Mouse (Mus musculus) embryonic facial prominence, embryonic 12.5 days (tissue): ENCODE measurements around the gene Gm10382. TPM values are rescaled to one million over a fixed set of nuclear protein-coding genes. Genes with fewer than 3 reads are reported as not detected.
"Not testable (repeated sequence)": the region's sequence is repeated elsewhere in the genome, so short reads cannot be mapped to it uniquely, and the experiment has no call there.

Experiments used
- ATAC-seq: fragments of 200-750 bp; cut with Nextera tagmentation; 2 replicates; pipeline ENCODE4 v1.8.0; 2017; ENCODE audit not compliant: insufficient number of reproducible peaks, insufficient read depth, low FRiP score, low TSS enrichment
- H3K27ac ChIP-seq: fragments of 300-500 bp; sonication (generic); 2 replicates; pipeline ENCODE4 v1.5.1; 2016; ENCODE audit warnings: mild to moderate bottlenecking
- H3K27me3 ChIP-seq: fragments of 300-500 bp; sonication (generic); 2 replicates; pipeline ENCODE4 v1.6.1; 2016; ENCODE audit warnings: mild to moderate bottlenecking, moderate library complexity
- H3K36me3 ChIP-seq: fragments of 300-500 bp; sonication (generic); 2 replicates; pipeline ENCODE4 v1.6.1; 2016; ENCODE audit warnings: mild to moderate bottlenecking
- H3K4me1 ChIP-seq: fragments of 300-500 bp; sonication (generic); 2 replicates; pipeline ENCODE4 v1.6.1; 2016
- H3K4me2 ChIP-seq: fragments of 300-500 bp; sonication (generic); replicated peaks from 2 replicates; pipeline ENCODE4 v1.6.1; 2016; ENCODE audit warnings: mild to moderate bottlenecking, moderate library complexity
- H3K4me3 ChIP-seq: fragments of 300-500 bp; sonication (generic); 2 replicates; pipeline ENCODE4 v1.5.1; 2016; ENCODE audit warnings: mild to moderate bottlenecking
- H3K9ac ChIP-seq: fragments of 300-500 bp; sonication (generic); 2 replicates; pipeline ENCODE4 v1.6.1; 2016; ENCODE audit warnings: mild to moderate bottlenecking, moderate library complexity
- H3K9me3 ChIP-seq: fragments of 300-500 bp; sonication (generic); 2 replicates; pipeline ENCODE4 v1.6.1; 2016; ENCODE audit warnings: mild to moderate bottlenecking, moderate library complexity
- WGBS: fragments of 180-500 bp; shearing (Covaris S2); methylation state at CpG from one replicate; pipeline ENCODE4 v1.1.7; 2016; 5-methylcytosine and 5-hydroxymethylcytosine counted together
- polyA plus RNA-seq: library from polyadenylated mRNA; unstranded; fragments of >200 nt; fragmentation: Nextera tagmentation; extraction: Ambion mirVana; gene quantifications from 2 replicates; pipeline ENCODE4 v1.2.1, GENCODE M21; 2016

Gene Gm10382
- polyA plus RNA-seq, 1 experiment from 2014 or later = 0.31 TPM

- peaks cover 18% of the 10 kb centered on the region for H3K36me3 ChIP-seq
- H3K4me2 ChIP-seq = peak overlapping the region; percentile 95
- ATAC-seq = no peak
- 28% methylated on average over 13 of the region's 13 CpGs for WGBS
- peaks cover 12% of the 10 kb centered on the region; the same call in 1 of the 2 replicates for H3K4me1 ChIP-seq
- peak overlapping the region; percentile 99 for H3K4me3 ChIP-seq
- H3K9ac ChIP-seq = peak overlapping the region; percentile 99
- 0 out of 2 replicates have a peak overlapping the region, but pooled peaks have one; percentile 92 for H3K27ac ChIP-seq
- H3K9me3 ChIP-seq = no peaks in the 10 kb centered on the region
- H3K27me3 ChIP-seq = no peaks in the 10 kb centered on the region
Observed at GRCm38 (mm10) chr5:125388358-125389092, 597 bp upstream of the Gm10382 start.

DNA sequence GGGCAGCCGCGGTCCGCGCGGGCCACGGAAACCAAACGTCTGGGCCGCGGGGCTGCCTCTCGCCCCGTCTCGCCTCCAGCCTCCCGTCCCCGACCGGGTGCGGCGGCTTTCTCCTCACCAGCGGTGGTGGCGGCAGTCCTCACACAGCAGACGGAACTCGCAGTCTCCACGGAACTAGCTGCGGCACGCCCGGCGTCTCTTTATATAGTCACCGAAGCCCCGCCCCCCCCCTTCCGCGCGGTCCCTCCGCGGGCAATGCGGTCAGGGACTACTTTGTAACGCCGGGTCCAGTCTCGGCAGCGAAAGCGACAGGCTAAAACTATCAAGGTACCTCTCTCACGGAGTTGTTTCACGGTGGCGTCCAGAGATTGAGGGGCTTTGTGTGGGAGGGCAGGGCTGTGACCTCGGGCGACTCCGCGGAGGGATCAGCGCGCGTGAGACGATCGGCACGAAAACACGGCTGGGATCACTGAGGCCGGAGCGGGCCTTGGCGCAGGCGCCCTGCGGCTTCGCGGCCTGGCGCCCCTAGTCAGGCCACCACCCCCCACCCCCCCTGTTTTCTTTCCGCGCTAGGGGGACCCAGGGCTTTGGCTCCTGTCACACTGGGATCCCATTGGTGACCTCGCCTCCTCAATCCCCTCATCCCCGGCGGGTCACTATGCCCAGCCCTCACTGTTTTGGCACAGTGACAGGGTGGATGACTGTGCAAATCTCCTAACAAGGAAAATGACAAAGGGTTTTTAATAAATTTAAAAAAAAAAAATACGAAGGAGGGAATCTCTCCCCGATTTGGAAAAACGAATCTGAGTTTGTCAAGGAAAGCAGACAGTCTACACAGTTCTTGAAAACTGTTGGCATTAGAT is 688 bp downstream of the Gm10382 start, which contains the start of gene Ubc:
Gene Ubc, minus strand, starts transcription at position 624 of the 863 bp plus-strand sequence.
- H3K4me2 ChIP-seq = peak within 1 kb of the TSS; percentile 95
- H3K4me1 ChIP-seq = peaks cover 24% of the 10 kb centered on the region
- under 1% methylated on average over 69 of the region's 69 CpGs for WGBS
- ATAC-seq = no peak; the same call in 1 of the 2 replicates
- no peaks in the 10 kb centered on the region for H3K9me3 ChIP-seq
- peak within 1 kb of the TSS; percentile 92 for H3K27ac ChIP-seq
- H3K4me3 ChIP-seq = peak within 1 kb of the TSS; percentile 99
- H3K27me3 ChIP-seq = no peaks in the 10 kb centered on the region
- H3K36me3 ChIP-seq = peaks cover 12% of the 10 kb centered on the region
- H3K9ac ChIP-seq = peak within 1 kb of the TSS; percentile 99

GRCm38 (mm10) chr5:125390906-125391477 is 1.9 kb downstream of the Gm10382 start:
- Histone ChIP-seq H3K27me3 (no peaks in the 10 kb centered on the region), H3K9ac (no peak overlapping the region), H3K4me2 (no peak overlapping the region), H3K27ac (no peak overlapping the region), H3K9me3 (no peaks in the 10 kb centered on the region), H3K4me3 (no peak overlapping the region), H3K4me1 (peaks cover 21% of the 10 kb centered on the region), H3K36me3 (peaks cover under 1% of the 10 kb centered on the region)
- ATAC-seq = no peak
- 91% methylated on average over 3 of the region's 3 CpGs for WGBS

DNA sequence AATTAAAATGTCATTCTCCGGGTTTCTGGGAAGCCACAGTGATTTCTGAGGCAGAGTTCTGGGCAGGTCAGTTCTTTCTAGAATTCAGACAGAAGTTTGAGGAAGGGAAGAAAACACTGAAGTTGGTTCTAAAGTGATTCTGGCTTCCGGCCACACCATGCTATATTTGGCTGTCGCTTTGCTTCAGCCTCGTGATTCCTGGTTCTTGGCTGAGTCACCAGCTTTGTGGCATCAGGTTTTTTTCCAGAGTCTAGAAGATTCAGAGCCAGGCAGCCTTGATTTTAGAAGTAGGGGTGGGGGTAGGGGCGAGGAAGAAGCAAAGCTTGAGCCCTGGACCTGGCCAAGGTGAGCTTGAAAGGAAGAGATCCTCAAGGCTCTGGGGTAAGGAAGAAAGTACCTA is 2.5 kb downstream of the Gm10382 start:
- no peak for ATAC-seq
- Histone ChIP-seq H3K4me2 (no peak overlapping the region), H3K27me3 (no peaks in the 10 kb centered on the region), H3K9ac (no peak overlapping the region), H3K27ac (no peak overlapping the region), H3K4me1 (peaks cover 21% of the 10 kb centered on the region), H3K9me3 (no peaks in the 10 kb centered on the region), H3K4me3 (no peak overlapping the region), H3K36me3 (no peaks in the 10 kb centered on the region)
- 81% methylated on average over 5 of the region's 5 CpGs for WGBS

DNA sequence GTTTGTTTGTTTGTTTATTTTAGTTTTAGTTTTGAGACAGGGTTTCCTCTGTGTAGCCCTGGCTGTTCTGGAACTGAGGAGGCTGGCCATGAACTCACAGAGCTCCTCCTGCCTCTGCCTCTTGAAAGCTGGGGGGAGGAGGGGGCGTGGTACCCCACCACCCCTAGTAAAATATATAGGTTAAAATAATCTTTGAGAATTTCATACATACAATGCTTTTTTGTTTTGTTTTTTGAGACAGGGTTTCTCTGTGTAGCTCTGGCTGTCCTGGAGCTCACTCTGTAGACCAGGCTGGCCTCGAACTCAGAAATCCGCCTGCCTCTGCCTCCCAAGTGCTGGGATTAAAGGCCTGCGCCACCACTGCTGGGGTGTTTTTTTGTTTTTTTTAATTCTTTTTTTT is 3.1 kb downstream of the Gm10382 start:
- H3K4me2 ChIP-seq, H3K4me3 ChIP-seq, H3K27me3 ChIP-seq, ATAC-seq, H3K9me3 ChIP-seq, H3K36me3 ChIP-seq, H3K9ac ChIP-seq: not testable (repeated sequence)
- 93% methylated on average over 4 of the region's 4 CpGs for WGBS
- peak overlapping the region; percentile 95 for H3K27ac ChIP-seq
- peaks cover 21% of the 10 kb centered on the region for H3K4me1 ChIP-seq

DNA sequence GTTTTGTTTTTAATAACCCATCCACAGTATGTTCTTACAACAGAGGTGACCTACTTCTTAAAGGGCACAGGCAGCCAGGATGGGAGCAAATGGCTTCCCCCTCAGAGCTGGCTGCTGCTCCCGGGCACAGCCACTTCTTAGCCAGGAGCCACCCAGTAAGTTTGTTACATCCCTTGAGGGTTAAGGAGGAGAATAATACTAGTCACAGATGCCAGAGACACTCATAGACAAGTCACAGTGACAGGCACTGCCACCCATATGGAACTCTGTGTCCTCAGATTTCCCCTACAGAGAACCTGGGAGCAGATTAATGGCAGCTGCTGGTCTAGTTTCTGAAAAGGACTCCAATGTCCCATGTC is 3.5 kb downstream of the Gm10382 start:
- H3K27me3 ChIP-seq = no peaks in the 10 kb centered on the region
- no peaks in the 10 kb centered on the region for H3K9me3 ChIP-seq
- peak overlapping the region; percentile 41; the same call in 1 of the 2 replicates for H3K9ac ChIP-seq
- H3K4me2 ChIP-seq = peak overlapping the region; percentile 56; the same call in 1 of the 2 replicates
- peaks cover 21% of the 10 kb centered on the region for H3K4me1 ChIP-seq
- 32% methylated on average over 1 of the region's 1 CpGs for WGBS
- peak overlapping the region; percentile 27; the same call in 1 of the 2 replicates for H3K4me3 ChIP-seq
- peak overlapping the region; percentile 95 for H3K27ac ChIP-seq
- ATAC-seq = peak; percentile 3; the same call in 1 of the 2 replicates
- H3K36me3 ChIP-seq = no peaks in the 10 kb centered on the region

- peak overlapping the region; percentile 27 for H3K4me3 ChIP-seq
- peaks cover 20% of the 10 kb centered on the region for H3K4me1 ChIP-seq
- H3K36me3 ChIP-seq = no peaks in the 10 kb centered on the region
- H3K4me2 ChIP-seq = peak overlapping the region; percentile 56
- peak overlapping the region; percentile 44 for H3K9ac ChIP-seq
- H3K27me3 ChIP-seq = no peaks in the 10 kb centered on the region
- no peaks in the 10 kb centered on the region for H3K9me3 ChIP-seq
- ATAC-seq = peak; percentile 95
- peak overlapping the region; percentile 95 for H3K27ac ChIP-seq
- WGBS = under 1% methylated on average over 20 of the region's 20 CpGs
Observed at GRCm38 (mm10) chr5:125392977-125393621, 4.0 kb downstream of the Gm10382 start.

GRCm38 (mm10) chr5:125393622-125394603 is 4.8 kb downstream of the Gm10382 start:
- Histone ChIP-seq H3K9me3 (no peaks in the 10 kb centered on the region), H3K27me3 (no peaks in the 10 kb centered on the region), H3K4me1 (peaks cover 16% of the 10 kb centered on the region), H3K36me3 (no peaks in the 10 kb centered on the region), H3K4me2 (peak overlapping the region; percentile 56), H3K4me3 (peak overlapping the region; percentile 27), H3K27ac (peak overlapping the region; percentile 95), H3K9ac (peak overlapping the region; percentile 44)
- 13% methylated on average over 23 of the region's 25 CpGs for WGBS
- ATAC-seq = peak; percentile 53; the same call in 1 of the 2 replicates

GRCm38 (mm10) chr5:125395008-125395407 is 5.9 kb downstream of the Gm10382 start:
- no peaks in the 10 kb centered on the region for H3K36me3 ChIP-seq
- no peaks in the 10 kb centered on the region for H3K27me3 ChIP-seq
- 44% methylated on average over 3 of the region's 3 CpGs for WGBS
- H3K4me1 ChIP-seq = peaks cover 16% of the 10 kb centered on the region
- H3K4me3 ChIP-seq = no peak overlapping the region
- H3K9ac ChIP-seq = no peak overlapping the region
- peak overlapping the region; percentile 56 for H3K4me2 ChIP-seq
- peak overlapping the region; percentile 95 for H3K27ac ChIP-seq
- no peaks in the 10 kb centered on the region for H3K9me3 ChIP-seq
- ATAC-seq = no peak

DNA sequence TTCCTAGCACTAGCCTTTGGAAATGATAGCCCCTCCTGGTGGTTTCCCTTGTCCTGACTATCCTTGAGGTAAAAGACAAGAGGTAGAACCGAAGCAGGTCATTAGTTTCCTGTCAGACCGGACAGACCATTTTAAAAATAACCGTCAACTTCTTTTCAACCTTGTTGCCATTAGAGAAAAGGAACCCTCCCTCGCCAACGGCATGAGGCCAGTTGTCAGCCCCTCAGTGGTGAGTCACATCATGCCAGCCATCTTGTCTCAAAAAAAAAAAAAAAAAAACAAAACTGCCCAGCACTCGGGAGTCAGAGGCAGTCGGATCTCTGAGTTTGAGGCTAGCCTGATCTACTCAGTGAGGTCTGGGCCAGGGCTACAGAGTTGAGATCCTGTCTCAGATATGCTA is 11.8 kb downstream of the Gm10382 start:
- Histone ChIP-seq H3K4me2 (no peak overlapping the region), H3K9ac (no peak overlapping the region), H3K9me3 (no peaks in the 10 kb centered on the region), H3K36me3 (no peaks in the 10 kb centered on the region), H3K27ac (no peak overlapping the region), H3K27me3 (no peaks in the 10 kb centered on the region), H3K4me1 (no peaks in the 10 kb centered on the region), H3K4me3 (no peak overlapping the region)
- ATAC-seq = no peak
- 59% methylated on average over 7 of the region's 7 CpGs for WGBS
